Mouse (Mus musculus): ENCODE data around the gene Fbxo11.

DNA sequence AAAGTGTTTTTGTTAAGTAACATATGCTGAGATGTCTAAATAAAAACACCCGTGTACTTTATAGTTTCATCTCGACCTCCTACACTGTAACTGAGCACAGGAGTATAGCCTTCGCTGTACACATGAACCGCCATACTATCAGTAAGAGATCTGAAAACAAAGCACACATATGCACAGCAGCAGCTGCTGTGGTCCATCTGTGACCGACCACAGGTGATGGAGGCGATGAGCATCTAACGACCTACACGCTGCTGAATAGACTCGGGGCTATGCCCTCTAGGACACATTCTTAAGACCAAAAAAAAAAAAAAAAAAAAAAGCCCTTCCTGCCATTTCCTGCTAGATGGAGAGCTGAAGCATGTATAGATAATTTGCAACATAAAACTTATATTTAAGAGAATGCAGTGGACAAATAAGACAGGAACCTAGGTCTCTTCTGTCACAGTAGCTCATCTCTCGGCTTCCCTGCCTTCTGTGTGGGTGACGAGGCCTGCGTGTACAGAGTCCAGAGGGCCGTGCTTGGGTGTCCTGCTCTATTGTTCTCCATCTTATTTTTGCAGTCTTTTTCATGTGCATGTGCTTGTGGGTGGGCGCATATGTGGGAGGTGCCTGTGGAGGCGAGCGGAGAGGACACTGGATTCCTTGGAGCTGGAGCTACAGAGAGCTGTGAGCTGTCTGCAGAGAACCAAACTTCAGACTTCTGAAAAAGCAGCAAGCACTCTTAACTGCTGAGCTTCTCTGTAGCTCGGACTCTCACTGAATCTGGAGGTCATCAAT, 35.7 kb downstream of the Fbxo11 start:
- no peak for TF ChIP-seq CTCF (IDR thresholded peaks at IDR 0.05; ENCODE audit: extremely low read depth, insufficient read length, insufficient replicate concordance, low read depth, low read length)
- TF ChIP-seq POLR2A (IDR thresholded peaks at IDR 0.05; ENCODE audit: low read depth, low read length), result no peak
